Mouse (Mus musculus) embryonic facial prominence, embryonic 14.5 days (tissue): ENCODE measurements around the gene Ntm. TPM values are rescaled to one million over a fixed set of nuclear protein-coding genes. Genes with fewer than 3 reads are reported as not detected.
A peak's percentile ranks its signal among the peaks of the same experiment; 100 is the strongest.

ENCODE experiments used
- ATAC-seq: fragments of 200-750 bp; cut with Nextera tagmentation; 2 replicates; pipeline ENCODE4 v1.8.0; 2017; ENCODE audit warnings: low read depth, moderate number of reproducible peaks, moderate TSS enrichment
- DNase-seq: peaks from one replicate; pipeline ENCODE4 v3.0.0-alpha.2; 2015; ENCODE audit warnings: low spot score
- H3K27ac ChIP-seq: fragments of 300-500 bp; sonication (generic); replicated peaks from 2 replicates; pipeline ENCODE4 v1.5.1; 2014; ENCODE audit warnings: low read depth, mild to moderate bottlenecking, low read length, moderate library complexity
- H3K27me3 ChIP-seq: fragments of 300-500 bp; sonication (generic); replicated peaks from 2 replicates; pipeline ENCODE4 v1.6.1; 2014; ENCODE audit warnings: low read length; ENCODE audit not compliant: control insufficient read depth, insufficient read depth
- H3K36me3 ChIP-seq: fragments of 300-500 bp; sonication (generic); 2 replicates; pipeline ENCODE4 v1.6.1; 2014; ENCODE audit warnings: low read length, mixed read lengths; ENCODE audit not compliant: control insufficient read depth, insufficient read depth
- H3K4me1 ChIP-seq: fragments of 300-500 bp; sonication (generic); 2 replicates; pipeline ENCODE4 v1.6.1; 2014; ENCODE audit warnings: antibody characterized with exemption, low read length; ENCODE audit not compliant: control insufficient read depth, insufficient read depth
- H3K4me2 ChIP-seq: fragments of 300-500 bp; sonication (generic); 2 replicates; pipeline ENCODE4 v1.6.1; 2014; ENCODE audit warnings: low read depth, mild to moderate bottlenecking, low read length, moderate library complexity, mixed read lengths
- H3K4me3 ChIP-seq: fragments of 300-500 bp; sonication (generic); 2 replicates; pipeline ENCODE4 v1.5.1; 2014; ENCODE audit warnings: low read depth, mild to moderate bottlenecking, low read length
- H3K9ac ChIP-seq: fragments of 300-500 bp; sonication (generic); 2 replicates; pipeline ENCODE4 v1.6.1; 2014; ENCODE audit warnings: low read depth, mild to moderate bottlenecking, low read length, moderate library complexity, mixed read lengths
- H3K9me3 ChIP-seq: fragments of 300-500 bp; sonication (generic); 2 replicates; pipeline ENCODE4 v1.6.1; 2016; ENCODE audit warnings: low read length; ENCODE audit not compliant: control insufficient read depth
- WGBS: fragments of 180-500 bp; shearing (Covaris S2); extraction: QIAGEN DNeasy Blood & Tissue Kit; methylation state at CpG from one replicate; pipeline ENCODE4 v1.1.7; 2014; 5-methylcytosine and 5-hydroxymethylcytosine counted together
- polyA plus RNA-seq: library from polyadenylated mRNA; unstranded; fragments of >200 nt; fragmentation: Nextera tagmentation; extraction: Ambion mirVana; gene quantifications from 2 replicates; pipeline ENCODE4 v1.2.1, GENCODE M21; 2014

Gene Ntm
- polyA plus RNA-seq, 1 experiment from 2014 or later = 28.2 TPM

DNA sequence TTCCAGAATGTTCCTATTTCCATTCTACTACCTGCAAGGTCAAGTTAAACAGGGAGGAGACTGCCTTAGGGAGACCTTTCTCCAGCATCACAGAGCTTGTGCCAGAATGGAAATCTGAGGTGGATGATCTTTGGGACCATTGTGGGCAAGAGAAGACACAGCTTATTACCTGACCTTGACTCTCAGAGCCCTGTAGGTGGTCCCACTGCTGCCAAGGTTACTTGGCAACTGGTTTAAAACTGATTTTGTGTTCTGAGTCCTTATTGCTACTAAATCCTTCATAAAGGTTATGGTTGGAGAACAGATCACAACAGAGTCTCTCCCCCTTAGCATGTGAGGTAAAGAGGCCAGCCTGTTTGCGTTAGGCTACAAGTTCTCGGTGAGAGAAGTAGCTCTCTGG is 839.1 kb downstream of the Ntm start:
- no peak overlapping the region for H3K27ac ChIP-seq
- no peaks in the 10 kb centered on the region for H3K36me3 ChIP-seq
- no peaks in the 10 kb centered on the region for H3K9me3 ChIP-seq
- WGBS = 75% methylated on average over 2 of the region's 2 CpGs
- H3K4me1 ChIP-seq = no peaks in the 10 kb centered on the region
- ATAC-seq (no peak), DNase-seq (no peak)
- no peak overlapping the region for H3K9ac ChIP-seq
- H3K4me3 ChIP-seq = no peak overlapping the region
- H3K27me3 ChIP-seq = no peaks in the 10 kb centered on the region
- H3K4me2 ChIP-seq = no peak overlapping the region

GRCm38 (mm10) chr9:29117561-29118112 is 845.3 kb downstream of the Ntm start:
- Histone ChIP-seq H3K9ac (no peak overlapping the region), H3K4me2 (no peak overlapping the region), H3K27ac (no peak overlapping the region), H3K4me1 (no peaks in the 10 kb centered on the region), H3K36me3 (no peaks in the 10 kb centered on the region), H3K27me3 (no peaks in the 10 kb centered on the region), H3K9me3 (no peaks in the 10 kb centered on the region), H3K4me3 (no peak overlapping the region)
- ATAC-seq (no peak), DNase-seq (no peak)
- WGBS = 45% methylated on average over 2 of the region's 2 CpGs

- H3K27ac ChIP-seq = no peak overlapping the region
- no peak overlapping the region for H3K9ac ChIP-seq
- H3K4me3 ChIP-seq = no peak overlapping the region
- DNase-seq (no peak), ATAC-seq (no peak)
- WGBS = 35% methylated on average over 2 of the region's 2 CpGs
- no peaks in the 10 kb centered on the region for H3K27me3 ChIP-seq
- H3K4me2 ChIP-seq = no peak overlapping the region
- H3K36me3 ChIP-seq = no peaks in the 10 kb centered on the region
- H3K9me3 ChIP-seq = no peaks in the 10 kb centered on the region
- no peaks in the 10 kb centered on the region for H3K4me1 ChIP-seq
Observed at GRCm38 (mm10) chr9:29115337-29115736, 847.6 kb downstream of the Ntm start.

- no peak overlapping the region for H3K9ac ChIP-seq
- no peak overlapping the region for H3K4me3 ChIP-seq
- H3K27ac ChIP-seq = no peak overlapping the region
- ATAC-seq (no peak), DNase-seq (no peak)
- WGBS = 71% methylated on average over 3 of the region's 3 CpGs
- no peaks in the 10 kb centered on the region for H3K36me3 ChIP-seq
- H3K4me2 ChIP-seq = no peak overlapping the region
- no peaks in the 10 kb centered on the region for H3K4me1 ChIP-seq
- no peaks in the 10 kb centered on the region for H3K9me3 ChIP-seq
- no peaks in the 10 kb centered on the region for H3K27me3 ChIP-seq
Observed at GRCm38 (mm10) chr9:29106771-29107170, 856.2 kb downstream of the Ntm start.

GRCm38 (mm10) chr9:29104442-29104841 is 858.5 kb downstream of the Ntm start:
- Histone ChIP-seq H3K4me1 (no peaks in the 10 kb centered on the region), H3K27me3 (no peaks in the 10 kb centered on the region), H3K9ac (no peak overlapping the region), H3K9me3 (no peaks in the 10 kb centered on the region), H3K36me3 (no peaks in the 10 kb centered on the region), H3K4me2 (no peak overlapping the region), H3K27ac (no peak overlapping the region), H3K4me3 (no peak overlapping the region)
- ATAC-seq (no peak), DNase-seq (no peak)
- 85% methylated on average over 5 of the region's 5 CpGs for WGBS

DNA sequence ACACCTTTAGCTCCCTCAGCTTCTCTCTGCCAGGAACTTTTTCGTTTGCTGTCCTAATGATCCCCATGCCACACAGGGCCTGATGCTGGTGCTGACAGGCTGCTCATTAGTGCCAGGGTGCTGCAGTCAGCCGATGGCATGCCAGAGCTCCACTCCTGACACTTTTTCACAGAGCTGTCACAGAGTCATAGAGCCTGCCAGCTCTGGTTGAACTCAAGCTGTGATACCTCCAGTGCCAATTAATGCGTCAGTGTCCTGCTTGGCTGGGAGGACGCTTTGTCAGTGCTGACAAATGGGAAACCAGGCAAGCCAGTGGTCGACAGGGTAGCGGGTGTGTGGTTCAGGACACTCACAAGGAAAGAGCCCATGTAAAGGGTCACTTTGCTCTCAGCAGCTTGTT is 858.9 kb downstream of the Ntm start:
- Histone ChIP-seq H3K4me2 (no peak overlapping the region), H3K4me3 (no peak overlapping the region), H3K36me3 (no peaks in the 10 kb centered on the region), H3K4me1 (no peaks in the 10 kb centered on the region), H3K9ac (no peak overlapping the region), H3K9me3 (no peaks in the 10 kb centered on the region), H3K27ac (no peak overlapping the region), H3K27me3 (no peaks in the 10 kb centered on the region)
- ATAC-seq = no peak
- 61% methylated on average over 6 of the region's 6 CpGs for WGBS
- no peak for DNase-seq

- 40% methylated on average over 5 of the region's 5 CpGs for WGBS
- Histone ChIP-seq H3K4me2 (no peak overlapping the region), H3K4me1 (no peaks in the 10 kb centered on the region), H3K27ac (no peak overlapping the region), H3K4me3 (no peak overlapping the region), H3K9ac (no peak overlapping the region), H3K27me3 (no peaks in the 10 kb centered on the region), H3K36me3 (no peaks in the 10 kb centered on the region), H3K9me3 (no peaks in the 10 kb centered on the region)
- peak; percentile 10 for DNase-seq
- ATAC-seq = no peak
Observed at GRCm38 (mm10) chr9:29100624-29101023, 862.3 kb downstream of the Ntm start.

GRCm38 (mm10) chr9:29092443-29092842 is 870.5 kb downstream of the Ntm start:
- no peaks in the 10 kb centered on the region for H3K27me3 ChIP-seq
- no peak overlapping the region for H3K4me3 ChIP-seq
- no peak overlapping the region for H3K9ac ChIP-seq
- ATAC-seq = no peak
- H3K9me3 ChIP-seq = no peaks in the 10 kb centered on the region
- H3K36me3 ChIP-seq = no peaks in the 10 kb centered on the region
- DNase-seq = no peak
- H3K4me2 ChIP-seq = no peak overlapping the region
- no peaks in the 10 kb centered on the region for H3K4me1 ChIP-seq
- no peak overlapping the region for H3K27ac ChIP-seq

GRCm38 (mm10) chr9:29088657-29089056 is 874.3 kb downstream of the Ntm start:
- H3K27ac ChIP-seq = no peak overlapping the region
- no peak overlapping the region for H3K9ac ChIP-seq
- 47% methylated on average over 5 of the region's 5 CpGs for WGBS
- ATAC-seq (no peak), DNase-seq (peak; percentile 16)
- no peaks in the 10 kb centered on the region for H3K36me3 ChIP-seq
- no peaks in the 10 kb centered on the region for H3K27me3 ChIP-seq
- no peak overlapping the region for H3K4me3 ChIP-seq
- H3K4me2 ChIP-seq = no peak overlapping the region
- H3K9me3 ChIP-seq = no peaks in the 10 kb centered on the region
- H3K4me1 ChIP-seq = no peaks in the 10 kb centered on the region
